Mouse (Mus musculus) megakaryocyte-erythroid progenitor cell, adult 5-6 weeks (primary cell): Measurements from ENCODE around the gene Spsb1. TPM values are rescaled to one million over a fixed set of nuclear protein-coding genes. Genes with fewer than 3 reads are reported as not detected.

ENCODE experiments used
- ATAC-seq: replicated peaks from 2 replicates; pipeline ENCODE4 v1.8.0; 2016; ENCODE audit warnings: mild to moderate bottlenecking, inconsistent platforms; ENCODE audit not compliant: severe bottlenecking, poor library complexity, low FRiP score, low TSS enrichment
- total RNA-seq, 2 experiments: library from RNA; stranded (forward) in 1 of 2; stranded (reverse) in 1 of 2; fragments of 200-1000, 215-1000 nt in 1 of 2; fragments of >200 nt in 1 of 2; fragmentation: Nextera tagmentation in 1 of 2; gene quantifications; 2 replicates each; pipeline ENCODE4 v1.2.3; 2014 to 2017

Gene Spsb1
- total RNA-seq, 2 experiments from 2014 or later, result not detected

GRCm38 (mm10) chr4:149893611-149894151 is 61.2 kb downstream of the Spsb1 start:
- no peak for ATAC-seq

- no peak for ATAC-seq
These were observed 63.5 kb downstream of the Spsb1 start for GRCm38 (mm10) chr4:149891172-149891960.

- no peak for ATAC-seq
These were observed 64.3 kb downstream of the Spsb1 start for GRCm38 (mm10) chr4:149890551-149890950.

GRCm38 (mm10) chr4:149889851-149890250 is 65.0 kb downstream of the Spsb1 start:
- no peak for ATAC-seq

- 0 out of 2 replicates have a peak, but pooled peaks have one; percentile 24 for ATAC-seq
These were observed 65.9 kb downstream of the Spsb1 start for GRCm38 (mm10) chr4:149888736-149889470.

- no peak for ATAC-seq
These were observed 66.7 kb downstream of the Spsb1 start for GRCm38 (mm10) chr4:149888156-149888555.

GRCm38 (mm10) chr4:149886298-149887271 is 68.3 kb downstream of the Spsb1 start:
- ATAC-seq, result no peak

GRCm38 (mm10) chr4:149883990-149884389 is 70.9 kb downstream of the Spsb1 start:
- no peak for ATAC-seq

- ATAC-seq, result no peak
These were observed 72.5 kb downstream of the Spsb1 start for GRCm38 (mm10) chr4:149882139-149882916.

- no peak for ATAC-seq
These were observed 73.9 kb downstream of the Spsb1 start for GRCm38 (mm10) chr4:149880908-149881307.

GRCm38 (mm10) chr4:149879980-149880379 is 74.9 kb downstream of the Spsb1 start:
- no peak for ATAC-seq

- no peak for ATAC-seq
These were observed 76.8 kb downstream of the Spsb1 start for GRCm38 (mm10) chr4:149878021-149878449.

GRCm38 (mm10) chr4:149877202-149877601 is 77.6 kb downstream of the Spsb1 start:
- 0 out of 2 replicates have a peak, but pooled peaks have one; percentile 34 for ATAC-seq

GRCm38 (mm10) chr4:149876761-149877160 is 78.1 kb downstream of the Spsb1 start:
- no peak for ATAC-seq

- no peak for ATAC-seq
These were observed 78.8 kb downstream of the Spsb1 start for GRCm38 (mm10) chr4:149875986-149876501.

- no peak for ATAC-seq
These were observed 79.5 kb downstream of the Spsb1 start for GRCm38 (mm10) chr4:149875296-149875695.

- no peak for ATAC-seq
These were observed 82.6 kb downstream of the Spsb1 start for GRCm38 (mm10) chr4:149872236-149872635.

GRCm38 (mm10) chr4:149871582-149871981 is 83.3 kb downstream of the Spsb1 start:
- ATAC-seq, result no peak
